Mouse (Mus musculus) cerebellum, adult 2 months (tissue): ENCODE measurements around the gene Calml3.

Source experiments
- CTCF ChIP-seq: fragments of 200-500 bp; IDR thresholded peaks from 2 replicates; pipeline ENCODE4 v1.5.1; 2011; ENCODE audit warnings: low read depth, mild to moderate bottlenecking, control low read depth, low read length, moderate library complexity, borderline replicate concordance; ENCODE audit not compliant: insufficient read depth
- POLR2A ChIP-seq: fragments of 200-500 bp; IDR thresholded peaks from 2 replicates; pipeline ENCODE4 v1.6.1; 2011; ENCODE audit warnings: low read length, control low read depth, borderline replicate concordance; ENCODE audit not compliant: insufficient read depth

DNA sequence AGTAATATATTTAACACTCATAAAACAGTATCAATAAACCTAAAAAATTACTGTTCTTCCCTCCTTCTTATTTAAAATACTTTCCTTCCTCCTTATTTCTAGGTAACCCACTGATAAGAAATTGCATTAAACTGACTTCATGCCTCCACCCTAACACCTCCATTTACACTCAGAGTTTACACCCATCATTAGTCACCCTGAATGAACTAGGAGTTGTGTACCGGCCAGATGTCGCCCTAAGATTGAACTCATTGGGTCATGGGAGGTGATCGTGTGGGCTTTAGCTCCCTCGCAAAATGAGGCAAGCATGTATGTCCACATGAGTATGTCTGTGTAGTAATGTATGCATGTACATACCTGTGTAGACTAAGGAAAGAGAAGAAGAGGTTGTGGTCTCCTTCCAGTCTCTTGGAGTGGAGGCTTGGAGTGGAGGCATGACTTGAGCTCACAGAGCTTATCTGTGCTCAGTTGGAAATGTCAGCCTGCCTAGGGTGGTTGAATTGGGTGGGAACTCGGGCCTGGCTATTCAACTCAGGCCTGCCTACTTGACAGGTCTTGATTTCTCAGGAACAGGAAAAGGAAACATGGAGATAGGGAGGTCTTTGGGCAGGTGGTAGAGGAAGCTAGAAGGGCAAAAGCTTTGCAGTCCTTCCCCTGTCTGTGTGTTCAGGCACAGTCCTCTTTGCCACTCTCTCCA lies 26.8 kb downstream of the Calml3 start:
- no peak for TF ChIP-seq CTCF
- no peak for TF ChIP-seq POLR2A
